Mouse (Mus musculus) hindbrain, postnatal 0 days (tissue): ENCODE results near the gene Dnlz. TPM values are rescaled to one million over a fixed set of nuclear protein-coding genes. Genes with fewer than 3 reads are reported as not detected.
A peak's percentile ranks its signal among the peaks of the same experiment; 100 is the strongest.

ENCODE experiments used
- ATAC-seq: fragments of 200-750 bp; cut with Nextera tagmentation; 2 replicates; pipeline ENCODE4 v1.8.0; 2017; ENCODE audit warnings: mild to moderate bottlenecking, moderate TSS enrichment, moderate library complexity
- DNase-seq: peaks from one replicate; pipeline ENCODE4 v3.0.0-alpha.2; 2015; ENCODE audit warnings: low spot score
- H3K27ac ChIP-seq: fragments of 300-500 bp; sonication (generic); 2 replicates; pipeline ENCODE4 v1.5.1; 2014; ENCODE audit warnings: mild to moderate bottlenecking
- H3K27me3 ChIP-seq: fragments of 300-500 bp; sonication (generic); 2 replicates; pipeline ENCODE4 v1.6.1; 2014; ENCODE audit warnings: low read length, mixed read lengths; ENCODE audit not compliant: insufficient read depth
- H3K36me3 ChIP-seq: fragments of 300-500 bp; sonication (generic); 2 replicates; pipeline ENCODE4 v1.6.1; 2014; ENCODE audit warnings: low read length, mixed read lengths; ENCODE audit not compliant: insufficient read depth
- H3K4me1 ChIP-seq: fragments of 300-500 bp; sonication (generic); 2 replicates; pipeline ENCODE4 v1.6.1; 2014; ENCODE audit warnings: antibody characterized with exemption, low read length, mixed read lengths; ENCODE audit not compliant: insufficient read depth
- H3K4me2 ChIP-seq: fragments of 300-500 bp; sonication (generic); 2 replicates; pipeline ENCODE4 v1.6.1; 2014; ENCODE audit warnings: low read depth, mild to moderate bottlenecking, low read length, moderate library complexity, mixed read lengths
- H3K4me3 ChIP-seq: fragments of 300-500 bp; sonication (generic); 2 replicates; pipeline ENCODE4 v1.5.1; 2014; ENCODE audit warnings: low read length
- H3K9ac ChIP-seq: fragments of 300-500 bp; sonication (generic); replicated peaks from 2 replicates; pipeline ENCODE4 v1.6.1; 2014; ENCODE audit warnings: mild to moderate bottlenecking, low read length, moderate library complexity, mixed read lengths
- H3K9me3 ChIP-seq: fragments of 300-500 bp; sonication (generic); 2 replicates; pipeline ENCODE4 v1.6.1; 2016; ENCODE audit warnings: low read length, mixed read lengths
- CTCF ChIP-seq: IDR thresholded peaks from 2 replicates; pipeline ENCODE4 v1.5.1; 2016; ENCODE audit warnings: antibody characterized with exemption, control low read depth, low read depth
- WGBS: fragments of 180-500 bp; shearing (Covaris S2); extraction: QIAGEN DNeasy Blood & Tissue Kit; methylation state at CpG from one replicate; pipeline ENCODE4 v1.1.7; 2014; 5-methylcytosine and 5-hydroxymethylcytosine counted together
- polyA plus RNA-seq: library from polyadenylated mRNA; unstranded; fragments of >200 nt; fragmentation: Nextera tagmentation; extraction: Ambion mirVana; gene quantifications from 2 replicates; pipeline ENCODE4 v1.2.1, GENCODE M21; 2015
- total RNA-seq: library from RNA; depleted of rRNA; stranded (reverse); fragments of >200 nt; gene quantifications from 2 replicates; pipeline ENCODE4 v1.2.3, GENCODE M21; 2014

The Dnlz gene
- total and polyA plus RNA-seq, 2 experiments from 2014 or later = 28.2 to 38.5 TPM

DNA sequence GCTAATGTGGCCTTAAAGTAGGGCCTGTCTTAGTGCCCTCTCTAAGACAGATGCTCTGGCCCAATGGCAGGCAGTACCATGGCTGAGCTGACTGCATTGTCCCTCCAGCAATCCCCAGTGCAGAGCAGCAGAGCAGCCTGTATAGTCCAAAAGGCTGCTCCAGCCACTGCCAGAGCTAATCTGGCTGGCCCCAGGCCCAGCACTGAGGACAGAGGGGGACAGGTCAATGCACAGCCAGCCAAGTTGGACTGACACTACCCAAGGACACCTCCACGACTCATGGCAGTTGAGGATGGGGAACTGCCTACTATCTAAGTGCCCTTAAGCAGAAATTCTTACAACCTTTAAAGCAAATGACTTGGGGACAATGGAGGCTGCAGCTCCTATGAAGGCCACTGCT, 16.7 kb upstream of the Dnlz start:
- ATAC-seq (no peak), DNase-seq (no peak)
- Histone ChIP-seq H3K9ac (no peak overlapping the region), H3K9me3 (no peaks in the 10 kb centered on the region), H3K4me3 (no peak overlapping the region), H3K36me3 (peaks cover 83% of the 10 kb centered on the region), H3K27ac (no peak overlapping the region), H3K4me1 (no peaks in the 10 kb centered on the region), H3K4me2 (no peak overlapping the region), H3K27me3 (no peaks in the 10 kb centered on the region)
- 86% methylated on average over 1 of the region's 1 CpGs for WGBS
- no peak for TF ChIP-seq CTCF

DNA sequence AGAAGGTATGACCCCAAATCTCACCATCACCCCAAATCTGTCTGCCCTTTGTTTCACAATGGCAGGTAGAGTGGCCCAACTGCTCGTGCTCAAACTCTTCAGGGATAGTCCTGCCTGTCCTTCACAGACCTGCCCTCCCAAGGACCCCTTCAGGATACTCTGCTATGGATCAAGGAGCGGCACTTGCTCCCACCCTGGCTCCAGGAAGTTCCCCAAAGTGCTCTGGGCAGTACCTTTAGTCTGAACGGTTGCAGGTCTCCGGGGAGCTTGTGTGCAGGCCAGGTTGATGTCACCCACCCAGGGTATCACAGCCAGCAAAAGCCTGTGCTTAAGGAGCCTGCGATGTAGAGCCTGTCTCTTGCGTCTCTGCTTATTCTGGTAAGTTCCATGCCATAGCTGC, 16.0 kb upstream of the Dnlz start:
- H3K4me2 ChIP-seq = no peak overlapping the region
- H3K9me3 ChIP-seq = no peaks in the 10 kb centered on the region
- peaks cover 76% of the 10 kb centered on the region for H3K36me3 ChIP-seq
- H3K27me3 ChIP-seq = no peaks in the 10 kb centered on the region
- H3K27ac ChIP-seq = no peak overlapping the region
- H3K9ac ChIP-seq = no peak overlapping the region
- no peak for ATAC-seq
- whole genome bisulfite sequencing = 93% methylated on average over 6 of the region's 6 CpGs
- no peak for DNase-seq
- no peaks in the 10 kb centered on the region for H3K4me1 ChIP-seq
- TF ChIP-seq CTCF = no peak
- no peak overlapping the region for H3K4me3 ChIP-seq

DNA sequence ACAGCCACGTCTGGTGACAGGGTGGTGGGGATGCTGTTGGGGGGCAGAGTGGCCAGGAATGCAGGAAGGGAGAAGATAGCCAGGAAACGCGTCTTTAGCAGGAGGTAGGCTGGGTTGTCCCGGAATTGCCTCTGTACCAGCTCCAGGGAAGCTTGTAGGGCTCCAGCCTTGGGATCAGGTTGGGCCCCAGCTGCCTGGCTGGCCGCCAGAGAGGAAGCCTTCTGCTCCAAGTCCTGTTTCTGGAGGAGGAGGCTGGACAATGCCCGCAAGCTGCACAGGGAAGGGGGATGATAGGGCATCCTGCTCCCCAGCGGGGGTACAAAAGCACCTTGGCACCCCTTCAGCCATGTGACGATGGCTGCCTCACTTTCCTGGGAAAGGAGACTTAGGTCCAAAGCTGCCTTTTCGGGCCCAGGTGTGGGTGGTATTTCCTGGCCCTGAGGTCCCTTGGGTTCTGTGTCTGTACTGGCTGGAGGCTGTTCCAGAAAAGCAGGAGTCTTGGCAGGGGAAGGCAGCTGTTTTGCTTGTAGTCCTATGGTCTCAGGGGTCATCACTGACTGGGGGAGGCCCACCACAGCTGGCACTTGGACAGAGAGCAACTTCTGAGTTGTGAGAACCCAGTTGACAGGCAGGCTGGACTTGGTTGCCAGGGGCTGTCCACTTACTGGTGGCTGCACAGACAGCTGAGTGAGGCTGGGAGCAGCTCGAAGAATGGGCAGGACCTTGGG, 13.0 kb upstream of the Dnlz start:
- Histone ChIP-seq H3K4me3 (no peak overlapping the region), H3K4me2 (no peak overlapping the region), H3K36me3 (peaks cover 46% of the 10 kb centered on the region), H3K27ac (no peak overlapping the region), H3K9ac (no peak overlapping the region), H3K9me3 (no peaks in the 10 kb centered on the region), H3K27me3 (no peaks in the 10 kb centered on the region), H3K4me1 (no peaks in the 10 kb centered on the region)
- ATAC-seq = no peak
- peak; percentile 57 for DNase-seq
- no peak for TF ChIP-seq CTCF
- 56% methylated on average over 10 of the region's 10 CpGs for WGBS

DNA sequence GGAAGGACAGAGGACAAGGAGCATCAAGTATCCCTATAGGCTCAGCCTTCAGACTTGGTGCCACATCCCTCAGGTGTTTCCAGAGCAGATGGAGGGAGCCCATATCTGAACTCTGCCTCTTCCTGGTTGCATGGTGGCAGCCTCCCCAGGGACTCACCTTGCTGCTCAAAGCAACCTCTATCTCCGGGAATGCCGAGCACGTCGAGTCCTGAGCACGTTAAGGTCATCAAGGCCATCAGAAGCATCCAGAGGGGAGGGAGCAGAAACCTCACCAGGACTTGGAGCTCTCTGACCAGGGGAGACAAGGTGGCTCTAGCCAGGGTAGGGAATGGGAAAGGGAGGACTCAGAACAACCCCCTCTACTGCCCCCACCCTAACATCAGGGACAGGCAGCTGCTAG, 11.6 kb upstream of the Dnlz start:
- no peaks in the 10 kb centered on the region for H3K9me3 ChIP-seq
- TF ChIP-seq CTCF = no peak
- no peak overlapping the region for H3K4me3 ChIP-seq
- no peak overlapping the region for H3K4me2 ChIP-seq
- no peak overlapping the region for H3K9ac ChIP-seq
- H3K27ac ChIP-seq = no peak overlapping the region
- DNase-seq = no peak
- peaks cover 32% of the 10 kb centered on the region for H3K36me3 ChIP-seq
- no peaks in the 10 kb centered on the region for H3K4me1 ChIP-seq
- H3K27me3 ChIP-seq = no peaks in the 10 kb centered on the region
- 84% methylated on average over 5 of the region's 5 CpGs for WGBS
- ATAC-seq = no peak

DNA sequence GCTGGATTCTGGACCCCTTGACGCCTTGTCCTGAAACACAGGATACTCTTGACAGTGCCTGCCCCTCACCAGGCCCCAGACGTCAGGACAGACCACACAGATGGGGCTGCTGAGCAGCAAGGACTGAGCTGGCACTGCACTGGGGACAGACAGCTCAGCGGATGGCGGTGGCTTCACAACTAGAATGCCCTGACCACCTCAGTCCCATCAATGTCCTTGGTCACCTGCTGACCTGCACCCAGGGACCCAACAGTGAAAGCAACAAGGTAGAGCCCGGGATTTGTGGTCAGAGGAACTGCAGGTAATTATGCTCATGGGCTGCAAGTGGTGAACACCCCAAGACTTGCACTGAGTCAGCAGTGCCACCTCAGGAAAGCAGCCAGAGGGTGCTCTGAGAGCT, 11.1 kb upstream of the Dnlz start:
- WGBS = 84% methylated on average over 5 of the region's 5 CpGs
- H3K4me2 ChIP-seq = no peak overlapping the region
- no peaks in the 10 kb centered on the region for H3K9me3 ChIP-seq
- no peaks in the 10 kb centered on the region for H3K4me1 ChIP-seq
- H3K27ac ChIP-seq = no peak overlapping the region
- H3K27me3 ChIP-seq = no peaks in the 10 kb centered on the region
- H3K36me3 ChIP-seq = peaks cover 28% of the 10 kb centered on the region
- no peak for ATAC-seq
- H3K4me3 ChIP-seq = no peak overlapping the region
- no peak for TF ChIP-seq CTCF
- no peak for DNase-seq
- H3K9ac ChIP-seq = no peak overlapping the region

DNA sequence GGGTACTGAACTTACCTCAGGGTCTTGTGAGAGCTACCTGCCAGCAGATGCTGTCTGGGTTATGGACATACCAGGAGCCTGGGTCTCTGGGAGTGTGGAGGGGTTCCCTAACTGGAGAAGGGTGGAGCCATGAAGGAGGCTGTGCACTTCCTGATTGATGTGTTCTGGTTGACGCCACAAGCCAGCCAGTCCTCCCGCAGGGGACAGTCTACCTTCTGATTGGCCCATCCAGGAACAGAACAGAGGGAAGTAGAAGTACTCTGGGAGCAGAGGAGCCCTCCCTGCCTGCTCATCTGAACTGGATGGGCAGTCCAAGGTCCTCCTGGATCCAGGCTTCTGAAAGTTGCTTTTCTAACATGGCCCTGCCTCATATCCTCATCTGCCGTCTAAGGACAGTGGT, 8.9 kb upstream of the Dnlz start, which contains the start of gene Card9:
Gene Card9 (minus strand): TSS at position 147 of the 400 bp plus-strand sequence.
- H3K36me3 ChIP-seq = peaks cover 9% of the 10 kb centered on the region; the same call in 1 of the 2 replicates
- H3K4me3 ChIP-seq = no peak within 1 kb of the TSS
- peak within 1 kb of the TSS; percentile 37; the same call in 1 of the 2 replicates for H3K27ac ChIP-seq
- no peaks in the 10 kb centered on the region for H3K4me1 ChIP-seq
- H3K4me2 ChIP-seq = no peak within 1 kb of the TSS
- DNase-seq (no peak), ATAC-seq (no peak)
- TF ChIP-seq CTCF = no peak
- H3K9ac ChIP-seq = no peak within 1 kb of the TSS
- H3K27me3 ChIP-seq = no peaks in the 10 kb centered on the region
- WGBS = 57% methylated on average over 3 of the region's 3 CpGs
- H3K9me3 ChIP-seq = no peaks in the 10 kb centered on the region

DNA sequence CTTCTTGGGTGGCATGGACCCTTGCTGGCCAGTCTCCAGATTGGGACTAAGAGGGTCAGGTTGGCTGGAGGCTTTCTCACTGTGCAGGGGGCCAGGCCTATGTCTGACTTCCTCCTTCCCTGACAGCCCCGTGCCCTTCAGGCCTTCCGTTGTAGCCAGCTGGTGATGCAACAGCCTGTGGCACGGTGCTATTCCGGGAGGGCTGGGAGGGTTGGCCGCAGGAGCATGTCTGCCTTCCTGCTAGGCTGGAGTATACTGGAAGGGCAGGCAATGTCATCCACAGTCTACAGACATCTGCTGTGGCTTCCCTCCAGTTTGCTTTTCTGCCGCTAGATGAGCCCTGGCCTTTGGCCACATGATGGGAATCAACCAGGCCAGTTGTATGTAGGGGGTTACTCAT, 8.1 kb upstream of the Dnlz start:
- Histone ChIP-seq H3K4me1 (no peaks in the 10 kb centered on the region), H3K27me3 (no peaks in the 10 kb centered on the region), H3K36me3 (peaks cover 2% of the 10 kb centered on the region; the same call in 1 of the 2 replicates), H3K4me3 (no peak overlapping the region), H3K27ac (peak overlapping the region; percentile 37; the same call in 1 of the 2 replicates), H3K9me3 (no peaks in the 10 kb centered on the region), H3K4me2 (no peak overlapping the region), H3K9ac (no peak overlapping the region)
- DNase-seq (peak; percentile 37), ATAC-seq (peak; percentile 63)
- no peak for TF ChIP-seq CTCF
- 57% methylated on average over 6 of the region's 6 CpGs for WGBS
